Mouse (Mus musculus) lung, postnatal 0 days (tissue): ENCODE results near the gene Chst7.

Experiments
- CTCF ChIP-seq: IDR thresholded peaks from 2 replicates; pipeline ENCODE4 v1.5.1; 2016; ENCODE audit warnings: antibody characterized with exemption, mild to moderate bottlenecking
- EP300 ChIP-seq: IDR thresholded peaks from 2 replicates; pipeline ENCODE4 v1.6.1; 2016; ENCODE audit warnings: antibody characterized with exemption, mild to moderate bottlenecking, control low read depth

- no peak for TF ChIP-seq CTCF
- no peak for TF ChIP-seq EP300
These were observed 70.1 kb downstream of the Chst7 start for GRCm38 (mm10) chrX:20129466-20129865.
